Mouse (Mus musculus) kidney, adult 2 months (tissue): ENCODE data around the gene Mb21d2.

Experiments used
- CTCF ChIP-seq: fragments of 200-500 bp; conservative IDR thresholded peaks from 2 replicates; pipeline ENCODE4 v1.5.1; 2011; ENCODE audit warnings: low read depth, mild to moderate bottlenecking, control low read depth, low read length, moderate library complexity, mixed read lengths; ENCODE audit not compliant: insufficient read depth, insufficient read length
- POLR2A ChIP-seq: fragments of 200-500 bp; IDR thresholded peaks from one replicate; pipeline ENCODE4 v1.6.1; 2011; ENCODE audit warnings: low read depth, low read length, control low read depth

DNA sequence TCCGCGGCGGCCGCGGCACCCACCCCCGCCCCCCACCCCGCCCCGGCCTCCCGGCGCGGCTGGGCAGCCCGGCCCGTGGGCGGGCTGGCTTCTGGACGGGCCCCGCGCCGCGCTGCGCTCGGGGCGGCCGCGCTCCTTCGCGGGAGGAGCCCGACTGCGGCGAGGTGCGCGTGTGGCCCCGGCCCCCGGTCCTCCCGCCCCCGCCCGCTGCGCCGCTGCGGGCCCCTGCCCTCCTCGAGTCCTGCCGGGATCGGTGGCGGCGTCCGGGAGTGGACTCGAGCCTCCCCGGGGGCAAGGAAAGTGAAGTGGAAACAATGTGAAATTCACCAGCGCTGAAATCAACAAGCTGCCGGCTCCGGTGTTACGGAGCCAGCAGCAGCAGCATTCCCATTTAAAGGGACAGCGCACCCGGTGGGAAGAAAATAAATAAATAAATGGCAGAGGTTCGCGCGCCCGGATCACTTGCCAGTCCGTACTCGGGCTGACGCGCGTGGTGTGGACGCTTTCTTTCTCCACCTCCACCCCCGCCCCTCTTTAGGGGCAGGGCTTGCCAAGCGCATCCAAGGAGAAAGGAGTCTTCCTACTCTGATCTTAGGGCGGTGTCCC is 316 bp upstream of the Mb21d2 start:
- TF ChIP-seq POLR2A (no peak), CTCF (no peak)
